Mouse (Mus musculus) hindbrain, postnatal 0 days (tissue): ENCODE results near the gene Upp2. TPM values are rescaled to one million over a fixed set of nuclear protein-coding genes. Genes with fewer than 3 reads are reported as not detected.

Source experiments
- ATAC-seq: fragments of 200-750 bp; cut with Nextera tagmentation; 2 replicates; pipeline ENCODE4 v1.8.0; 2017; ENCODE audit warnings: mild to moderate bottlenecking, moderate TSS enrichment, moderate library complexity
- DNase-seq: peaks from one replicate; pipeline ENCODE4 v3.0.0-alpha.2; 2015; ENCODE audit warnings: low spot score
- H3K27ac ChIP-seq: fragments of 300-500 bp; sonication (generic); 2 replicates; pipeline ENCODE4 v1.5.1; 2014; ENCODE audit warnings: mild to moderate bottlenecking
- H3K27me3 ChIP-seq: fragments of 300-500 bp; sonication (generic); 2 replicates; pipeline ENCODE4 v1.6.1; 2014; ENCODE audit warnings: low read length, mixed read lengths; ENCODE audit not compliant: insufficient read depth
- H3K36me3 ChIP-seq: fragments of 300-500 bp; sonication (generic); 2 replicates; pipeline ENCODE4 v1.6.1; 2014; ENCODE audit warnings: low read length, mixed read lengths; ENCODE audit not compliant: insufficient read depth
- H3K4me1 ChIP-seq: fragments of 300-500 bp; sonication (generic); 2 replicates; pipeline ENCODE4 v1.6.1; 2014; ENCODE audit warnings: antibody characterized with exemption, low read length, mixed read lengths; ENCODE audit not compliant: insufficient read depth
- H3K4me2 ChIP-seq: fragments of 300-500 bp; sonication (generic); 2 replicates; pipeline ENCODE4 v1.6.1; 2014; ENCODE audit warnings: low read depth, mild to moderate bottlenecking, low read length, moderate library complexity, mixed read lengths
- H3K4me3 ChIP-seq: fragments of 300-500 bp; sonication (generic); 2 replicates; pipeline ENCODE4 v1.5.1; 2014; ENCODE audit warnings: low read length
- H3K9ac ChIP-seq: fragments of 300-500 bp; sonication (generic); replicated peaks from 2 replicates; pipeline ENCODE4 v1.6.1; 2014; ENCODE audit warnings: mild to moderate bottlenecking, low read length, moderate library complexity, mixed read lengths
- H3K9me3 ChIP-seq: fragments of 300-500 bp; sonication (generic); 2 replicates; pipeline ENCODE4 v1.6.1; 2016; ENCODE audit warnings: low read length, mixed read lengths
- CTCF ChIP-seq: IDR thresholded peaks from 2 replicates; pipeline ENCODE4 v1.5.1; 2016; ENCODE audit warnings: antibody characterized with exemption, control low read depth, low read depth
- WGBS: fragments of 180-500 bp; shearing (Covaris S2); extraction: QIAGEN DNeasy Blood & Tissue Kit; methylation state at CpG from one replicate; pipeline ENCODE4 v1.1.7; 2014; 5-methylcytosine and 5-hydroxymethylcytosine counted together
- polyA plus RNA-seq: library from polyadenylated mRNA; unstranded; fragments of >200 nt; fragmentation: Nextera tagmentation; extraction: Ambion mirVana; gene quantifications from 2 replicates; pipeline ENCODE4 v1.2.1, GENCODE M21; 2015
- total RNA-seq: library from RNA; depleted of rRNA; stranded (reverse); fragments of >200 nt; gene quantifications from 2 replicates; pipeline ENCODE4 v1.2.3, GENCODE M21; 2014

Upp2 gene
- total and polyA plus RNA-seq, 2 experiments from 2014 or later, result 6.8 to 11.8 TPM

DNA sequence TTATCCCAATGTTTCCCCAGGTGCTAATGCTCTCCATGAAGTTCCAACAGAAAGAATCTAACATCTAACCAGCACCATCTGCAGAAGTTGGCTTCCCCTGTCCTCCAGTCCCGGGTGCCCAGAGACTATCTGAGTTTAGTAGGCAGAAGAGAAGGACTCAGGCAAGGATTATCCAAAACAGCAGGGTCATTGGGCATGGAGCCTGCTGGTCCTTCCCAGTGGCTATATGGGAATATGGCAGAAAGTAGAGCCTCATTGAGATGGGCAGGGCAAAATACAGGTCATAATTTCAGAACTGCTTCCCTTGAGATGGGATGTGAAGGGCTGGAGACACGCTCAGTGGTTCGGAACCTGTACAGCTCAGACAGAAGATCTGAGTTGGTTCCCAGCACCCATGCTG, 39.3 kb upstream of the Upp2 start:
- Histone ChIP-seq H3K27me3 (no peaks in the 10 kb centered on the region), H3K9me3 (no peaks in the 10 kb centered on the region), H3K36me3 (no peaks in the 10 kb centered on the region), H3K9ac (no peak overlapping the region), H3K4me2 (no peak overlapping the region), H3K4me3 (no peak overlapping the region), H3K4me1 (peaks cover 31% of the 10 kb centered on the region), H3K27ac (no peak overlapping the region)
- WGBS, result 61% methylated on average over 3 of the region's 3 CpGs
- DNase-seq (no peak), ATAC-seq (no peak)
- TF ChIP-seq CTCF, result no peak

DNA sequence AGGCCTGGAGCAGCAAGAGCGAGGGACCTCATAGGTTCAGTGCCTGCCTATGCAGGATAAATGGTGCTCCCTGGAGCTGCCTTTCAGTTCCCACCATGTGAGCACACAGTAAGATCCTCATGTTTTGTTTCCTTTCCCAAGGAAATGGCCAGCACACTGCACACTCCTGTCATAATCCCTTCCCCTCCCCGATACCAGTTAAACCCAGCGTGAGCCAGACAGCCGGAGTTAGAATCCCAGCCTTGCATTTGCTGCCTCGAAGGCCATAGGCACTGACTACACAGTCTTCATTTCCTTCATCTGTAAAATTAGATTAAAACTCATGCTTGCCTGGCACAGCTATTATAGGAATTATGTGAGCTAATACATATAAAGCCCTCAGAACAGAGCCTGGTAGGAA, 37.7 kb upstream of the Upp2 start:
- Histone ChIP-seq H3K27me3 (no peaks in the 10 kb centered on the region), H3K4me2 (no peak overlapping the region), H3K36me3 (no peaks in the 10 kb centered on the region), H3K9me3 (no peaks in the 10 kb centered on the region), H3K4me1 (peaks cover 45% of the 10 kb centered on the region), H3K27ac (no peak overlapping the region), H3K9ac (no peak overlapping the region), H3K4me3 (no peak overlapping the region)
- no peak for TF ChIP-seq CTCF
- 56% methylated on average over 5 of the region's 5 CpGs for WGBS
- ATAC-seq (no peak), DNase-seq (peak; percentile 40)

DNA sequence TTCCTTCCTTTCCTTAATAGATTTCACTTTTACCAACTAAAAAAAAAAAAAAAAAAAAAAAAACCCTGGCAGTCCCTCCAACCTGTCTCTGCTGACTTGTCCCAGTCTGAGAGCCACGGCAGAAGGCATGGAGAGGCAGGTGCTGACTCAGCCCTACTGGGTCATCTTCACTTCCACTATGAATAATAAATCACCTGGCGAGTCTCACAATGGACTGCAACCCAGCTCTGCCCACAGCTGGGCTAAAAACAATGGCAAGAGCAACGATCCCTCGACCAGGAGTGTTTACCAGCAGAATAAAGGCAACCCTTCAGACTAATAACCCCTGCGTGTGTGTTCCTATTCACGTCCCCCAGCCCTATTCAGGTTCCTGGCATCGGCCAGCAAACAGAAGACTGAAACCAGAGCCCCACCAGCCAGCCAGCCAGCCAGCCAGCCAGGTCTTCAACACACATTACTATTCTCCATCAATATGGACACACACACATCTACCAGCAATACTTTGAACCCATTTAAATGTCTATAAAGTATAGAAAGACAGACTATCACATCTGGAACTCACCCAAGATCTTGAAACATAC, 37.1 kb upstream of the Upp2 start:
- no peak overlapping the region for H3K9ac ChIP-seq
- no peaks in the 10 kb centered on the region for H3K36me3 ChIP-seq
- no peak overlapping the region for H3K4me2 ChIP-seq
- H3K4me3 ChIP-seq, result no peak overlapping the region
- H3K4me1 ChIP-seq, result peaks cover 45% of the 10 kb centered on the region
- H3K27me3 ChIP-seq, result no peaks in the 10 kb centered on the region
- WGBS, result 12% methylated on average over 7 of the region's 7 CpGs
- DNase-seq (no peak), ATAC-seq (no peak)
- no peaks in the 10 kb centered on the region for H3K9me3 ChIP-seq
- H3K27ac ChIP-seq, result no peak overlapping the region
- no peak for TF ChIP-seq CTCF

DNA sequence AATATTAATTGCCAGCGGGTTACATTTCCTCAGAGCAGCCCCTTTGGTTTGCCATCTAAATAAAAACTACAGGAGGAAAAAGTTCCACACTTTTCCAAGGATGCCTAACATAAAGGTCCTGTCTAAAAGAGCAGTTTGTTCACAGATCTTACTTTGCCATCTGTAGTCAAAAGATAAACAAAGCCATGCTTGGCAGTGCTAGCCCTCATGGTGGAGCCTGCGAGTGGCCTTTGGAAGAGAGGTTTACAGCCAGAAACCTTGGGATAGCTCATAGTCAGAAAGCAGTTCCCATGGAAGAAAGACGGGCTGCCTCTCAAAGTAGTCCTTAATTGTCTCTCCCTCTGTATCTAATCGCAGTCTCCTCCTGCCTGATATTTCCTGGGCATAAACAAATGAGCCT, 36.6 kb upstream of the Upp2 start:
- ATAC-seq (no peak), DNase-seq (no peak)
- no peak overlapping the region for H3K4me2 ChIP-seq
- no peaks in the 10 kb centered on the region for H3K27me3 ChIP-seq
- TF ChIP-seq CTCF, result peak; percentile 6; the same call in 1 of the 2 replicates
- H3K4me1 ChIP-seq, result peaks cover 45% of the 10 kb centered on the region
- no peak overlapping the region for H3K9ac ChIP-seq
- no peak overlapping the region for H3K4me3 ChIP-seq
- no peaks in the 10 kb centered on the region for H3K9me3 ChIP-seq
- H3K27ac ChIP-seq, result no peak overlapping the region
- WGBS, result 59% methylated on average over 4 of the region's 4 CpGs
- no peaks in the 10 kb centered on the region for H3K36me3 ChIP-seq

DNA sequence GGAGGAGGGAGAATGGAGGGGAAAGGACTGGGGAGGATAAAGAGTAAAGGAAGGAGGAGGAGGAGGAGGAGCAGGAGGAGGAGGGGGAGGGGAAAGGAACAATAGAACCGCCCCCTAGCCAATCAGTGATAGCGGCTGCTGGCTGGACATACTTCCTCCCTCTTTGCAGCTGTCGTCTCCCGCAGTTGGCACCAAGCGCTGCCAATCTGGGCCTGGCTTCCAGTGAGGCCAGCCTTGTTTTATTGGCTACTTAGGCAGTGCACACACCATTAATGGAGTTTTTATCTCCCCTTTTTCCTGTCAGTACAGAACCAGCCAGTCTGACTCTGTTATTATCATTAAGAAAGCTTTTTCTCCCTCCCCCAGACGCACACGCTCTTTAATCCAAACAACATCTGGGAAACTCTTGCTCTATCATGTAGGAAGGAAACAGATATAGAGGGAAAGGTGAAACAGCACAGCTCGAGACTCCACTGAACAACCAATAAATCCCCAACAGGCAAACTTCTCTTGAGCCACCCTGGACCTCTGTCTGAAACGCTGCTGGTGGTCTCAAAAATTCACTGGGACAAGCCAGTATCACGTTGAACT, 34.7 kb upstream of the Upp2 start:
- Histone ChIP-seq H3K9ac (no peak overlapping the region), H3K27me3 (no peaks in the 10 kb centered on the region), H3K4me1 (peaks cover 45% of the 10 kb centered on the region), H3K27ac (peak overlapping the region; percentile 60), H3K4me2 (peak overlapping the region; percentile 37), H3K36me3 (no peaks in the 10 kb centered on the region), H3K4me3 (no peak overlapping the region), H3K9me3 (no peaks in the 10 kb centered on the region)
- WGBS, result 14% methylated on average over 10 of the region's 10 CpGs
- DNase-seq (peak; percentile 90), ATAC-seq (peak; percentile 90)
- TF ChIP-seq CTCF, result no peak

DNA sequence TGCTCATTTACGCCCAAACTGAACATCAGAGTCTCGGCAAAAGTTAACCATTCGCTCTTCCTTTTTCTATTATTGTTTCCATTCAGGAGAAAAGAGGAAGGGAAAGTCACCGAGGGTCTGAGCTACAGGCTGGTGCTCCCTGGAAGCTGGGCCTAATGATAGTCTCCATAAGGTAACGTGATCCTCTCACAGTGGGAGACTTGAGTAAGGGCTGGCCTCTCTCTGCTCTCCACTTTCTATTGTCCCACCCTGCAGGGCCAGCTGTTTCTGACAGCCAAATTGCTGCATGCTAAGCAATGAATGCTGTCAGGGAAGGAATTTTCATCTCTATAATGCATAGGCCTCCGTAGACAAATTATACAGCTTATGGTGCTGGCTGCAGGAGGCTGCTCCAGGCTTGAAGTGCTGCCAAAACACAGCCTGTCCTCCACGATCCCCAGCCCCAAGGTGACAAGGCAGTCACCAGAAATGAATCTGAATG, 33.5 kb upstream of the Upp2 start:
- WGBS, result 17% methylated on average over 7 of the region's 7 CpGs
- Histone ChIP-seq H3K4me2 (0 out of 2 replicates have a peak overlapping the region, but pooled peaks have one; percentile 3), H3K4me1 (peaks cover 45% of the 10 kb centered on the region), H3K4me3 (no peak overlapping the region), H3K9ac (no peak overlapping the region), H3K9me3 (no peaks in the 10 kb centered on the region), H3K36me3 (no peaks in the 10 kb centered on the region), H3K27ac (peak overlapping the region; percentile 62), H3K27me3 (no peaks in the 10 kb centered on the region)
- TF ChIP-seq CTCF, result no peak
- peak; percentile 27; the same call in 1 of the 2 replicates for ATAC-seq
- peak; percentile 36 for DNase-seq

DNA sequence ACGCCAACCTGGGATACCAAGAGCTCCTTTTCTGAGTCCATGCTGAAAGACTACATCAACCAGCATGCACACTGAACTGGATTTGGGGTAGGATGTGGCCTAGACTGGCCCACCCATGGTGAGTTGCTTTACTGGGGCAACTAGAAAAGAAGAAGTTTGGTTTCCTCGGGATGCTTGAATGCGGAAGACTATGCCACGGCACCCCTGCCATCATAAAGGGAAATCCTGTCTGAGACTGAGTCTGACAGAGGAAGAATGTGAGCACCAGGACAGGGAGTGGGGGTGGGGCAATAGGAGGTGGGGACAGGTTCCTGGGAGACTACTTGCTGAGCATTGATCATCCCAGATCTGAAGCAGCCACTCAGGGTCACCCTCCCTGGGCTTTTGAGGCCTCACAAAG, 32.7 kb upstream of the Upp2 start:
- Histone ChIP-seq H3K4me2 (no peak overlapping the region), H3K4me1 (peaks cover 42% of the 10 kb centered on the region)
- no peak for TF ChIP-seq CTCF

More for the DNA sequence above, 32.7 kb upstream of the Upp2 start:
- H3K27me3 ChIP-seq, result no peaks in the 10 kb centered on the region
- ATAC-seq, result no peak
- no peaks in the 10 kb centered on the region for H3K9me3 ChIP-seq
- no peak overlapping the region for H3K27ac ChIP-seq
- no peaks in the 10 kb centered on the region for H3K36me3 ChIP-seq
- WGBS, result 65% methylated on average over 4 of the region's 4 CpGs
- H3K4me3 ChIP-seq, result no peak overlapping the region
- no peak overlapping the region for H3K9ac ChIP-seq
- DNase-seq, result no peak
